Mouse (Mus musculus) liver, embryonic 14.5 days (tissue): ENCODE results near the gene Rom1. TPM values are rescaled to one million over a fixed set of nuclear protein-coding genes. Genes with fewer than 3 reads are reported as not detected.
A peak's percentile ranks its signal among the peaks of the same experiment; 100 is the strongest.

Experiments
- ATAC-seq: fragments of 200-750 bp; cut with Nextera tagmentation; 2 replicates; pipeline ENCODE4 v1.8.0; 2017; ENCODE audit warnings: moderate number of reproducible peaks, mild to moderate bottlenecking, moderate library complexity; ENCODE audit not compliant: insufficient read depth
- DNase-seq, 3 experiments: peaks; one replicate each; pipeline ENCODE4 v3.0.0-alpha.2; 2012 to 2013; ENCODE audit warnings: low read depth in 3 of 3, low spot score in 3 of 3
- H3K27ac ChIP-seq: fragments of 300-500 bp; sonication (generic); 2 replicates; pipeline ENCODE4 v1.5.1; 2014; ENCODE audit warnings: moderate library complexity, mild to moderate bottlenecking, control low read depth, inconsistent platforms
- H3K27me3 ChIP-seq: fragments of 300-500 bp; sonication (generic); 2 replicates; pipeline ENCODE4 v1.6.1; 2014; ENCODE audit warnings: mild to moderate bottlenecking, low read length, moderate library complexity; ENCODE audit not compliant: control insufficient read depth, insufficient read depth
- H3K36me3 ChIP-seq: fragments of 300-500 bp; sonication (generic); replicated peaks from 2 replicates; pipeline ENCODE4 v1.6.1; 2014; ENCODE audit warnings: low read depth; ENCODE audit not compliant: control insufficient read depth, insufficient read depth
- H3K4me1 ChIP-seq, 2 experiments: fragments of 200-500 bp in 1 of 2; fragments of 300-500 bp in 1 of 2; sonication (generic) in 1 of 2; replicated peaks; 2 replicates each; pipeline ENCODE4 v1.6.1; 2012 to 2014; ENCODE audit warnings: antibody characterized with exemption in 1 of 2, inconsistent platforms in 1 of 2, low read length in 1 of 2; ENCODE audit not compliant: control insufficient read depth in 2 of 2, insufficient read depth in 2 of 2
- H3K4me2 ChIP-seq: fragments of 300-500 bp; sonication (generic); 2 replicates; pipeline ENCODE4 v1.6.1; 2014; ENCODE audit warnings: low read depth, mild to moderate bottlenecking, control low read depth, moderate library complexity
- H3K4me3 ChIP-seq, 2 experiments: fragments of 200-500 bp in 1 of 2; fragments of 300-500 bp in 1 of 2; sonication (generic) in 1 of 2; 2 replicates each; pipeline ENCODE4 v1.5.1; 2012 to 2014; ENCODE audit warnings: low read depth in 2 of 2, low read length in 2 of 2, mild to moderate bottlenecking in 2 of 2, control low read depth in 1 of 2, inconsistent platforms in 1 of 2, moderate library complexity in 1 of 2; ENCODE audit not compliant: insufficient read depth in 1 of 2
- H3K9ac ChIP-seq: fragments of 300-500 bp; sonication (generic); replicated peaks from 2 replicates; pipeline ENCODE4 v1.6.1; 2014; ENCODE audit warnings: mild to moderate bottlenecking, control low read depth, moderate library complexity
- H3K9me3 ChIP-seq: fragments of 300-500 bp; sonication (generic); 2 replicates; pipeline ENCODE4 v1.6.1; 2016; ENCODE audit warnings: low read length, mixed read lengths; ENCODE audit not compliant: control insufficient read depth
- CTCF ChIP-seq: IDR thresholded peaks from 2 replicates; pipeline ENCODE4 v1.5.1; 2016; ENCODE audit warnings: antibody characterized with exemption, low read depth, control low read depth
- EP300 ChIP-seq: IDR thresholded peaks from 2 replicates; pipeline ENCODE4 v1.6.1; 2016; ENCODE audit warnings: antibody characterized with exemption, low read depth
- WGBS: fragments of 180-500 bp; shearing (Covaris S2); extraction: QIAGEN DNeasy Blood & Tissue Kit; methylation state at CpG from one replicate; pipeline ENCODE4 v1.1.7; 2014; ENCODE audit not compliant: insufficient replicate concordance; 5-methylcytosine and 5-hydroxymethylcytosine counted together
- polyA plus RNA-seq, 2 experiments: library from polyadenylated mRNA; depleted of rRNA in 1 of 2; stranded (reverse) in 1 of 2; unstranded in 1 of 2; fragments of >200 nt; fragmentation: Nextera tagmentation in 1 of 2; extraction: Ambion mirVana in 1 of 2; gene quantifications; 2 replicates each; pipeline versions ENCODE4 v1.2.1 to v1.2.3; 2012 to 2014

The Rom1 gene
- polyA plus RNA-seq, 2 experiments, result 1.4 to 2.8 TPM

DNA sequence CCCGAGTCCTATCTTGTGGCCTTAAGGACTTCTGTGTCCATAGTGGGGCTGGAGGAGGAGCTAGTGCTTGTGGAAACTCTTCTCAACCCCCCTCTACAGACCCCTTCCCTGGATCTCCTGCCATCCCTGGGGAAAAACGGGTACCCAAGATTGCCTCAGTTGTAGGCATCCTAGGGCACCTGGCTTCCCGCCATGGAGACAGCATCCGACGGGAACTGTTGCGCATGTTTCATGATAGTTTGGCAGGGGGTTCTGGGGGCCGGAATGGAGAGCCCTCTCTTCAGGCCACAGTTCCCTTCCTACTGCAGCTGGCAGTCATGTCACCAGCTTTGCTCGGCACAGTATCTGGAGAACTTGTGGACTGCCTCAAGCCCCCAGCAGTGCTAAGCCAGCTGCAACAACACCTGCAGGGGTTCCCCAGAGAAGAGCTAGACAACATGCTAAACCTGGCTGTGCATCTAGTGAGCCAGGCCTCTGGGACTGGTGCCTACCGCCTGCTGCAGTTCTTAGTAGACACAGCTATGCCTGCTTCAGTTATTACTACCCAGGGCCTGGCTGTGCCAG, 33.7 kb downstream of the Rom1 start:
- H3K27me3 ChIP-seq, result no peaks in the 10 kb centered on the region
- no peaks in the 10 kb centered on the region for H3K9me3 ChIP-seq
- H3K36me3 ChIP-seq, result peaks cover 26% of the 10 kb centered on the region
- 82% methylated on average over 9 of the region's 9 CpGs for WGBS
- H3K4me3 ChIP-seq, result no peak overlapping the region
- H3K4me1 ChIP-seq, result peaks cover 8 to 24% of the 10 kb centered on the region in 2 experiments
- DNase-seq (no peak), ATAC-seq (no peak)
- TF ChIP-seq EP300 (no peak), CTCF (no peak)
- H3K9ac ChIP-seq, result no peak overlapping the region
- H3K4me2 ChIP-seq, result no peak overlapping the region
- H3K27ac ChIP-seq, result no peak overlapping the region

- Histone ChIP-seq H3K27ac (peak within 1 kb of the TSS; percentile 91), H3K27me3 (no peaks in the 10 kb centered on the region), H3K4me3 (peak within 1 kb of the TSS; percentile 93 to 98), H3K4me2 (peak within 1 kb of the TSS; percentile 83), H3K36me3 (peaks cover 29% of the 10 kb centered on the region), H3K9ac (peak within 1 kb of the TSS; percentile 98), H3K4me1 (peaks cover 6 to 22% of the 10 kb centered on the region in 2 experiments), H3K9me3 (no peaks in the 10 kb centered on the region)
- TF ChIP-seq CTCF (no peak), EP300 (no peak)
- whole genome bisulfite sequencing, result 1% methylated on average over 54 of the region's 54 CpGs
- peak; percentile 78 to 81 (median 79) for DNase-seq
- ATAC-seq, result peak; percentile 60
Observed at GRCm38 (mm10) chr19:8892829-8893766, 36.1 kb downstream of the Rom1 start, which contains the start of gene Ints5. Ints5 (plus strand) TSS chr19:8893005.

- no peaks in the 10 kb centered on the region for H3K9me3 ChIP-seq
- H3K9ac ChIP-seq, result peak within 1 kb of the TSS; percentile 72
- ATAC-seq (peak; percentile 89), DNase-seq (peak; percentile 94 to 95 (median 95))
- WGBS, result under 1% methylated on average over 58 of the region's 58 CpGs
- H3K36me3 ChIP-seq, result peaks cover 12% of the 10 kb centered on the region
- peak within 1 kb of the TSS; percentile 95 for H3K4me2 ChIP-seq
- H3K27me3 ChIP-seq, result no peaks in the 10 kb centered on the region
- peak within 1 kb of the TSS; percentile 78 for H3K27ac ChIP-seq
- peak within 1 kb of the TSS; percentile 75 to 97 for H3K4me3 ChIP-seq
- H3K4me1 ChIP-seq, result peaks cover 13 to 19% of the 10 kb centered on the region in 2 experiments
- TF ChIP-seq CTCF (no peak), EP300 (no peak)
Observed at GRCm38 (mm10) chr19:8888511-8889385, 40.4 kb downstream of the Rom1 start, which contains the start of the genes 1810009A15Rik and Gm49416. 1810009A15Rik (plus strand) TSS chr19:8888853. Gm49416 (plus strand) TSS chr19:8888926.

- DNase-seq (peak in 1 of 3 experiments; percentile 47), ATAC-seq (no peak)
- H3K4me3 ChIP-seq, result peak overlapping the region; percentile 75 to 97
- peak overlapping the region; percentile 77 for H3K27ac ChIP-seq
- peak overlapping the region; percentile 72 for H3K9ac ChIP-seq
- peak overlapping the region; percentile 95 for H3K4me2 ChIP-seq
- H3K36me3 ChIP-seq, result peaks cover 12% of the 10 kb centered on the region
- H3K9me3 ChIP-seq, result no peaks in the 10 kb centered on the region
- peaks cover 13 to 19% of the 10 kb centered on the region in 2 experiments for H3K4me1 ChIP-seq
- TF ChIP-seq CTCF, result no peak
- no peak; the same call in 1 of the 2 replicates for TF ChIP-seq EP300
- H3K27me3 ChIP-seq, result no peaks in the 10 kb centered on the region
- 8% methylated on average over 19 of the region's 19 CpGs for WGBS
Observed at GRCm38 (mm10) chr19:8887585-8888463, 41.3 kb downstream of the Rom1 start.
